Mouse (Mus musculus): ENCODE data around the gene Uqcc1.
A peak's percentile ranks its signal among the peaks of the same experiment; 100 is the strongest.

Uqcc1 gene

DNA sequence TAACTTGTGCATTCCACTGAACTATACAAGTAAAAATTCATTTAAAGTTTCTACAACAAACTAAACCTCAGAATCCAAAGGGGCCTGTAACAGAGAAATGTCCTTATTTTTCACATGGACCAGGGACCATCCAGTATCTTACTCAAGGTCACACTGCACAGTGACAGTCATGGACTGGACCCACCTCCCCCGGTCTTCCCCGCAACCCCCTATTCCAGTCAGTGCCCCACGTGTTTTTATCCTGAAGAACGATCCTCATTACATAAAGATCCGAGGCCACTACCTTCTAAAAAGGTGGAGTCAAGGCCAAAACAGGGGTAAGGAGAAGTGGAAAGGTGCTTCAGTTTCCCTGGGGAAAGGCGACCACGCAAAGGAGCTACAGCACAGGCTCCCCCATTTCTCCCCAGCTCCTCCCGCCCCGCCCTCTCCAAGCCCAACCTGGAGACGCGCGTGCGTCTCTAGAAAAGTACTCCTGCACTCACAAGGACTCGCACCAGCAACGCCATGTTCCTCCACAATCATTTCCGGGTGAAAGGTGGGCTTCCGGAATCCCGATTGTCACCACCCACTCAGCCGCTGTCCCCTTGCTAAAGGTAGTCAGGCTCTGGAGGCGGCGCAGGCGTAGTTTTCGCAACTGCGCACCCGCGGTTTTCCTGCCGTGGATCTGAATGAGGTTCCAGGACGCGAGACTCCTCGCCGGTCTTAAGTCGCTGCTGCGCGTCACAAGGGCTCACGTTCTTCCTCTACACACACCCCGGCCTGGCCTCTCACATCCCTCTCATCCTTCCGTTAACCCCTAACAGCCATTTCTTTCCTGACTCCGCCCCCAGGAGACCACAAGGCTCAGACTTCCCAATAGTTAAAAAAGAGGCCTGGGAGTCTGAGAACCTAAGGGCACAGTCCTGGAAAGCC is at the start of gene Uqcc1:
Gene Uqcc1 (minus strand): TSS at position 780 of the 912 bp plus-strand sequence.
- peak; percentile 98 for DNase-seq

DNA sequence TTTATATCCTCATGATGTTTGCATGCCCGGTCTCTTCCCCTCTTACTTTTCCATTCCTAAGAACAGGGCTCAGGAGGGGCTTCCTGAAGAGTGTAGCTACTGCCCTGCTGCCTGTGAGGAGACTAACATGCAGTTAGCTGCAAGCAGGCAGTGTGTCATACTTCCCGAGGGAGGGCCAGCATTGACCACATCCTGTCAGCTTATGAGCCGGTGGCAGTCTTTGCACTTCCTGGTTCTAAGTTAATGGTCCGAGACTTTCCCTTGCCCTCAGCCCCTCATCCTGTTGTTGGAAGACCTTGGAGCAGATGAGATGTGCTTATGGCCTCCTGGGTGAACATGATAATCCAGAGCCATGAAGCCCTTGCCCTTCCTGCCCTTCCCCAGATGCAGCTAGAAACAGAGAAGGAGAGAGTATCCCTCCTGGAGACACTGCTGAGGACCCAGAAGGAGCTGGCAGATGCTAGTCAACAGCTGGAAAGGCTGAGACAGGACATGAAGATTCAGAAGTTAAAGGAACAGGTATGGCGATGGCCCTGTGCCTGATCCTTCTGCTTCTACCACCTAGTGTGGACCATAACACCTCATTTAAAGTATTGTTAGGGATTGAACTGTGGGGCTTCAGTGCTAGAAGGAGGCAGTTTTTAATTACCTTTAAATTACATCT is 49.4 kb upstream of the Uqcc1 start:
- DNase-seq = peak; percentile 48

DNA sequence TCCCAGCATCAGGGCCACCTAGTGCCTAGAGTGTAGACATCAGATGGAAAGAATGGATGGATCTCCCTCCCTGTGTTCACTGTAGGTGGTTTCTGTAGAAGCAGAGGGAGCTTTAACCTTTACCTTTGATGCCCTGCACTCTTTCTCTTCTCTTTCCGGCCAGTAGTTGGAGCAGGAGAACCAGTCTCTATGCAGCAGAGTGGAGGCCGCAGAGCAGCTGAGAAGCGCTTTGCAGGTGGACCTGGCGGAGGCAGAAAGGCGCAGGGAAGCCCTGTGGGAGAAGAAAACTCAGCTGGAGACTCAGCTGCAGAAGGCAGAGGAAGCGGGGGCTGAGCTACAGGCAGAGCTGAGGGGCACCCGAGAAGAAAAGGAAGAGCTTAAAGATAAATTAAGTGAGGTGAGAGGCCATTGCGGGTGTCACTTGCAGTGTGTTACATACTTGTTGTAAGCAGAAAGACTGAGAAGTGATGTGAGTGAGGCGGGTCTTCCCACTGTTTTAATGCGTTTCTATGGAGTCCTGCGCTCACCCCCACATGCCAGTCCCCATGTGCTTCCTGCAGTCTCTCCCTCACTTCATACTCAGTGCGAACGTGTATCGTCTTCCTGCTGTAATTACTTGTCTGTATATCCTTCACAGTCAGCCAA is 44.1 kb upstream of the Uqcc1 start:
- no peak for DNase-seq

DNA sequence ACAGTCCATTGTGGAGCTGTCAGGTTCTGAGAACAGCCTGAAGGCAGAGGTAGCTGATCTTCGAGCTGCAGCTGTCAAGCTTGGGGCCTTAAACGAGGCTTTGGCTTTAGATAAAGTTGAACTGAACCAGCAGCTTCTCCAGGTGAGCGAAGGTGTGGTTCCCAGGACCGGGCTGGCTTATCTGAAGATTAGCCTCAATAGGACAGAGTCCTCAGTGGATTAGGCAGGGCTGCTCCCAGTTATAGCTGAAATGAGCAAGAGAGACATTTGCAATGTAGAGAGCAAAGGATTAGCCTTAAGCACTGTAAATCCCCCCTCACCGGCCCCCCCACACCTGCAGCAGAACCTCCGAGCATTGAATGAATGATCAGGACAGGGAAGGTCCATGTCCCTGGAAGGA is 43.2 kb upstream of the Uqcc1 start:
- DNase-seq = no peak

- peak; percentile 52 for DNase-seq
These were observed 32.9 kb upstream of the Uqcc1 start for GRCm38 (mm10) chr2:155962991-155963390.

- DNase-seq = no peak
These were observed 31.8 kb upstream of the Uqcc1 start for GRCm38 (mm10) chr2:155961862-155962261.

GRCm38 (mm10) chr2:155959981-155960380 is 29.9 kb upstream of the Uqcc1 start:
- peak; percentile 76 for DNase-seq

DNA sequence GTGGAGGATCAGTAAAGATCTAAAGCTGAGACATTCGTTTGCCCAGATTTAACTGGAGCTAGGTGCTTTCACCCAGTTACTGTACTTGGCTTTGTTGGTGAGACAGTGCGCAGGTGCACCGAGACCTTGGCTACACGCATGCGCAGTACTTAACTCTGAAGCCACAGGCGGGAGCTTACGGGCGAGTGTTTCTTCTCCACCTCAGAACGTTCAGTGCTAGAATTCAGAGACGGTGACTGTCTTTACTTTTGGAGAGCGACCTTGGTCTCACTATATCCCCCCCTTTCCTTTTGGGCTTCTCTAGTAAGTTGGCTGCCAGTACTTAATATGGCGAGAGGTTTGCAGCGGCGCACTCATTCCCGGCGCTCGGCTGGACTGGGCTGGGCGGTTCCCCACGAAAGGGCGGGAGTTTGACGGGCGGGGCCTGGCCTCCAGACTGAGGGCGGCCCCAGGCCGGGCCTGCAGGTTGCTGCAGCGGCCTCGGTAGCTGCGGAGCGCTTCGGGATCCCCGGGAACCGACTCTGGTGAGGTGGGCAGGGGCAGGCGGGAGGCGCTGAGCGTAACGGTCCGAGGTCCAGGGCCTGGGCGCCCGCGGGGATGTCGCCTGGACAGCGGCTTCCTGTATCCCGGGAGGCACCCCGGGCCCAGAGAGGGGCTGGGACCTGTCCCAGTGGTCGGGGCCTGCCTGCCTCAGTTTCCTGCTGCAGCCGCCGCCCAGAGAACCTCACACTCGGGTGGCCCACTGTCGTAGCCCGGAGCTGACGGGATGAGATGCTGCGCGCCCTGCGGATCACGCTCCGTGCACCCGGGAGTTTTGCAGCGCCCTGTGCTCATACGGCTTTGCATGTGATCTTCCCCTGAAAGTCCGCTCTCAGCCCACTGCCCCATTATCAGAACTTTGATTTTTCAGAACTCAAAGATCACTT is 26.3 kb upstream of the Uqcc1 start, which contains the start of gene Cep250:
Gene Cep250 (plus strand): TSS at position 325 of the 926 bp plus-strand sequence.
- peak; percentile 94 for DNase-seq

DNA sequence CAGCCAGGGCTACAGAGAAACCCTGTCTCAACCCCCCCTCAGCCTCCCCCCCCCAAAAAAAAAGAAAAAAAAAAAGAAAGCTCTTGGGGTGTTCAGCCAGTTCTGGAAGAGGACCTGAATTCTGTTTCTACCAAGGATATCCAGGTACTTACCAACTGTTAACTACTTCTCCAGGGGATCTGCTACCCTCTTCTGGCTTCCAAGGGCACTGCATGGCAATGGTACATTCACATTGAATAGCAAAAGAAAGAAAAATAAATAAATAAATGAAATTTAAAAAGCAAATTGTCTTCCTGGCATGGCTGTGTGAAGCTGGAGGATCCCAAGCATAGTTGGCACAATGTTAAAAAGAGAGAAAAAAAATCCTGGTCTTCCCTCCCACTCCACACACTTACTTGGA is 21.9 kb upstream of the Uqcc1 start:
- peak; percentile 89 for DNase-seq

DNA sequence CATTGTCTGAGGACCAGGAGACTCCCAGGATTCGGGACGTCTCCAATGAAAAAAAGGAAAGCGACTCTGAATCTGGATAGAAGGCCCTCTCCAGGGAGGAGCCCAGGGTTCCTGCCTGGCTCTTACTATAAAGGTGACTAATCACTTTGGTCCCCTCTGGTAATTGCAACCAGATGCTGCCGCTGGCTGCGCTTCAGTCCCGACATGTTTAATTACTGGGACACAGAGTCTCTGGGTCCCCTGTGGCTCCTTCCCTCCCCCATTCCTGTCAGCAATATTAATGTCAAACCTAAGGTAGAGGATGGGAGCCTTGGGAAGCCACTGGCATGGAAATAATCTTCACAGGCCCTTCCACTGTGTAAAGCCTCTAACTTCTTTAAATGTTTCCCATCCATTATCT is 19.3 kb upstream of the Uqcc1 start:
- no peak for DNase-seq

DNA sequence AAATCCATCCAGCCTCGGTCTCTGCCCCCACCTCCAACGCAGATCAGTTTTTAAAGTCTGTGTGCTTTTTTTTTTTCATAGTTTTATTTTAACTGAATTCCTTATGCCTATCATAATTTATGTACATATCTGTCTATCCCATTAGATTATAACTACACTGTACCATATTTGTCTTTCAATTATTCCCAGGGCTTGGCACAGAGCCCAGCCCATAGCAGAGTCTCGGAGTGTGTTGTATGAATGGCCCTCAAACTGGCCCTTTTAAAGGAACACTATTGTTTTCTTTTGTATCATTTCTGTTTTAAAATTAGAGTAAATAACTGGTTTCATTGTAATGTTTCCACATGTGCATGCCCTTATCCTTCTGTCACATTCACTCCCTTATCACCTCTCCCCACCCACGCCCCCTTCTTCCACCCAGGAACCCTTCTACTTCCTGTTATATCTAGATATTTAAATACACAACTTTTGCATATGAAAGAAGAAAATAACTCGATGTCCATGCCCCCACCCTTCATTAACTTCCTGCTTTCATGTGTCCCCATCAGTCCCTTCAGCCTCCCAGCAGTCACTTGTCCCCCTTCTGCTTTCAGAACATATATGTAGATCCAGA is 17.4 kb upstream of the Uqcc1 start:
- no peak for DNase-seq

GRCm38 (mm10) chr2:155946499-155946898 is 16.4 kb upstream of the Uqcc1 start:
- DNase-seq = no peak

DNA sequence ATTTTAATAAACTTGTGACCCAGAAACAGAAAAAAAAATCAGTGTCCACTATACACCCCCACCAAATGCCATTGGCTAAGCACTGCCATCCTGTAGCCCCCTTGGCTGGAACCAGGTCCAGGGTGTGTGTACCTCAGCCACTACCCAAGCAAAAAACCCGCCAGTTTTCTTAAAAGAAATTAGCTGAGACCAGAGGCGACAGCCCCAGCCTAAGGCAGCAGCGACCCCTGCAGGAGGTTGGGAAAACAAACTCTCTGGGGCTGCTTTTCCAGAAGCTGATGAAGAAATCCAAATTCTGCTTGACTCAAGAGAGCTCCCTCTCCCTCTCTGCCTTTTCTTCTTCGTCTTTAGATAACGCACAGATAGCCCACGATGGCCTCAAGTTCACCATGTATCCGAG is 16.0 kb upstream of the Uqcc1 start:
- DNase-seq = peak; percentile 63

DNA sequence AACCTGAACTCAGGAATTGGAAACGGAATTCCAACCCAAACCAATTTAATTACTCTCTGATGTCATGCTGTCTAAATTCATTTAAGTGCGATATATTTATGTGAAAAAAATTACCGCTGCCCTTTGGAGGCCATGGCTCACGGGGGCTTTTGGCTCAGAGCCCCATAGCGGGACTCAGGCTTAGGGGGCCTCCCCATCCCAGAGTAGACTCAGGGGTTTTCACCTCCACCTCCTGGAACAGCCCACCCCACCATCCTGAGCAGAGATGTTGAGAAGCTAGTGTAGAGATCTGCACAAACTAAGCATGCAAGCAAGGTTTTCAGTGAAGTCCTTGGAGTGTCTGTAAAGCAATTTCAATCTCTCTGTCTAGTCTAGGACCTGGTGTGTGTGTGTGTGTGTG is 15.5 kb upstream of the Uqcc1 start:
- no peak for DNase-seq

DNA sequence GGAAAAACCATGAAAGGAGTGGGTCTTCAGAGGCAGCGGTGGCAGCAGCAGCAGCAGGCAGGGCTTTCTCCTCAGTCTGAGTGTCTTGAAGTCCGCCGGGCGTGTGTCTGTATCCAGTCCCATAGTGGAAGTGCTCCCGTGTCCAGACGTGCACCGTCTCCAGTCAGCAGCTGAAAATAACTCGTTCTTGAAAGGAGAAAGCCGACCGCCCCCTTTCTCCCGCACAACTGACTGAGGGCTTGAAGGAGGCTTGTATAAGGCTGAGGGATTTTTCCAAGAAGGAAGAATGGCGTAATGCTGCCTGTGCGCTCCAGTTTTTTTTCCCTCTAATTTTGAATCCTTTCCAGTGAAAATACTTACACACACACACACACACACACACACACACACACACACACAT is 15.0 kb upstream of the Uqcc1 start, which contains the start of gene Gdf5:
Gene Gdf5 (minus strand): TSS at position 244 of the 400 bp plus-strand sequence.
- DNase-seq = no peak

DNA sequence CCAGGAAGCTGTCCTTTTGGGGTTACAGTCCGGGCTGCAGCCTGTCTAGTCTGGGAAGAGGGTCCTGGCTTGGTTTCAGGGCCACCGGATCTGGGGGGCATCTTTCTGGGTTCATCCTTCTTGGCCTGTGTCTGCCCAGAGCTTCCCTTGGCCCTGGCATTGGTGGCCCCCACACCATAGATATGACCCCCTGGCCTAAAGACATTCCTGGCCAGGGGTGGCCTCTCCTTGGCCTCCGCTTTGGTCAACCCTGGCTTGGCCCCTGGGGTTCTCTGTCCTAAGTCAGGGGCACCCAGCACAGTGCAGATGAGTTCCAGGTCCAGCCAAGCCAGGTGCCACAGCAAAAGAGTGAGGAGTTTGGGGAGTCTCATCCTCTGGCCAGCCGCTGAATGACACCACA is 14.6 kb upstream of the Uqcc1 start:
- DNase-seq = no peak

DNA sequence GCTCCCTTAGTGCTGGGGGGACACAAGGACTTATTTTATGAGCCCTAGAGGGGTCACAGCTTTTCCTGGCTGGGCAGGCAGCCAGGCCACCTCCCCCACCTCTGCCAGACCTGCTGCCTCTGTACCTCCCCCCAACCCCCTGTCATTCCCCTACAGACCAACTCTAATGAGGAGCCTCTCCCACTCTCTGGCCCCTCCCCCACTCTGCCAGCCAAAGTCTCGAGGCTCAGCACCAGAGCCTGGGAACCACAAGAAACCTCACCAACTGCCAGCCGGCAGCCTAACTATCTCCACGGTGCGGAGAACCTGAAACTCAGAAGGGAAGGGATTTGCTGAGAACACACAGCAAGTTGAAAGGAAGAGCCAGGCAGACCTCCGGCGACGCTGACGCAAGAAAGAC is 13.4 kb upstream of the Uqcc1 start:
- DNase-seq = no peak

GRCm38 (mm10) chr2:155941697-155942442 is 11.8 kb upstream of the Uqcc1 start:
- DNase-seq = no peak

DNA sequence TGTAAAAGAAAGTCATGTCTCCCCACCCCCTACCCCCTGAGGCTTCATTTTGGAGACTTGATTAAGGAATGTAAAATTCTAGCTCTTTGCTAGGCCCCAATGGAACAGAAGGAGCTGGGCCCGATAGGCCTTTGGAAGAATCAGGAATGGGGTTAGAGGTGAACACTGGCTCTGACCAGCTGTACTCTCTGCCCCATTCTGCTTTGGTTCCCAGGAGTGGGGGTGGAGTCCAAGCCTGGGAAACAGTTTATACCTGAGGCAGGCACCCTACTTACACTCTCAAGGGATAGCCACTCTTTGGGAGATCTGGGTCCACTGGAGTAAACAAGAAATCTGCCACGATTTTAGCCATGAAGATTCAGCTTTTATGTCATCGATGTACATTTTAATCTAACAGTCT is 10.6 kb upstream of the Uqcc1 start, which contains the start of gene Gm15557:
Gene Gm15557 (plus strand): TSS at position 48 of the 400 bp plus-strand sequence.
- DNase-seq = no peak

DNA sequence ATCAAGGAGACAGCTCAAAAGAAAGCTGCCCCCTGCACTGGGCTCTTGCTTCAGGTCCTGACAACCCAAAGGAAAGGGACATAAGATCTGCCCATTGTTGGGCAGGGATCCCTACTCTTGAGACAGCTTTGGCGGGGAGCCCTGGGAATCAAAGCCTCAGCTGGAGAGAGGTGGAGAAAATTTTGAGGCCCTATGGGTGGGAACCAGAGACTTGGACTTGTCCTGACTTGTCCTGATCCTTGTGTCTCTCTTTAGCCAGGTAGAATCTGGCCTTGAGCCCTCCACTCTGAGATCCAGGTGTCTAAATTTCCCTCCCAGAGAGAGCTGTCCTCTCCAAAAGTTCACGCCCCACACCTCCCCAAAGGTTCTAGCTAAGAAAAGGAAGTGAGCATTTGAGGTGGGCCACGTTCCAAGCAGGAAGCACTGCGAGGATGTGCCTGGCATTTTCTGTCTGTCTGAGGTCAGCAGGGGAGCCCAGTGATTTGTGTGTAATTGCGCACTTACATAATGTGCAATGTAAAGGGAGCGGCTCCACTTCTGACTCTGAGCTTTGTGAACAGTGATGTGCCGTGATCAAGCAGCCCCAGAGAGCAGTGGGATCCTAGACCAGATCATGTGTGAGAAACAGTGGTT is 9.9 kb upstream of the Uqcc1 start:
- no peak for DNase-seq

Data from kidney, adult 9 months (tissue).